Mouse (Mus musculus): ENCODE data around the gene Slc15a5. TPM values are rescaled to one million over a fixed set of nuclear protein-coding genes. Genes with fewer than 3 reads are reported as not detected.

The Slc15a5 gene
- polyA plus RNA-seq, 1 experiment from 2014 or later = not detected

Other genes with a start within 250 kb of the Slc15a5 start
- gene Mgst1, start 60.4 kb upstream of the Slc15a5 start, polyA plus RNA-seq (2015; fragmentation: Nextera tagmentation; extraction: Ambion mirVana) = 161 and 180 TPM in 2 replicates

All from liver, embryonic 13.5 days (tissue).